Mouse (Mus musculus) heart, adult 9 months (tissue): Measurements from ENCODE around the gene Xcl1.

Source experiments
- DNase-seq, 2 experiments: peaks; one replicate each; pipeline ENCODE4 v3.0.0; 2022; ENCODE audit warnings: low spot score in 2 of 2

The Xcl1 gene

DNA sequence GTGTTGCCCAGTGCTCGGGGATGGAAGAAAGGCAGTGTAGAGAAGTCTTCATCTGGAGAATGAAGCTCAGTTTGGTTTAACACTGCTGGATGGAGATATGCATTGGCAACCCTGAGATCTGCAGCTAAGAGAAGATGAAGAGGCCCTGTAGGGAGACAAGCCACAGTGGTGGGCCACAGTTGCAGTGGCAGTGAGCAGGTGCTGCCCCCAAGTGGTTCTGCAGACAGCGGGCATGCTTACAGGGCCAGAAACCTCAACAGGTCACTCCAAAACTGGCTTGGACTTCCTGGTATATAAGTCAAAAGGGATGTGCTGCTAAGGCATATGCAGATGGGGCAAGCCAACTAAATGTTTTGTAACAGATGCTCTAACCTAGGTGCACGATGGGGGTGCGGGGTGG, 30.3 kb downstream of the Xcl1 start:
- DNase-seq, result peak in 1 of 2 experiments; percentile 42

GRCm38 (mm10) chr1:164900696-164901095, 34.6 kb downstream of the Xcl1 start:
- peak; percentile 29 to 30 for DNase-seq

- DNase-seq, result peak; percentile 53 to 62
These were observed 35.1 kb downstream of the Xcl1 start for GRCm38 (mm10) chr1:164900226-164900625.

DNA sequence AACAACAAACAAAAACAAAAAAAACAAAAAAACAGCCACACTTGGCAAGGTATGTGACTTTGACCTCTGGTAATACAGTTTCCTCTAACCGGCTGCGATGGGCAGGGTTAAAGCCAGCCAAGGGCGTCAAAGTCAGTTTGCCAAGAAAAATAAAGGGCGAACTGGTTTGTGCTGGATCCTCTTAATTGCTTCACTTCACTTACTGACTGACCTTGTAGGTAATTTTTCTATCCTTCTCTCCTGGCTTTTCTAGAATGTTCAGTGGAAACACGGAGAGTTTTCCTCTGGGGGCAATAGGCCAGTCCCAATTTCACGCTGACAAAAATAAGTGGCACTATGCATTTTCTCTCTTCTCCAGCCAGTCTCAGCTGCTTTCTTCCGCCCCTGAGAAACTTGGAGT, 35.8 kb downstream of the Xcl1 start:
- peak; percentile 32 to 52 for DNase-seq

DNA sequence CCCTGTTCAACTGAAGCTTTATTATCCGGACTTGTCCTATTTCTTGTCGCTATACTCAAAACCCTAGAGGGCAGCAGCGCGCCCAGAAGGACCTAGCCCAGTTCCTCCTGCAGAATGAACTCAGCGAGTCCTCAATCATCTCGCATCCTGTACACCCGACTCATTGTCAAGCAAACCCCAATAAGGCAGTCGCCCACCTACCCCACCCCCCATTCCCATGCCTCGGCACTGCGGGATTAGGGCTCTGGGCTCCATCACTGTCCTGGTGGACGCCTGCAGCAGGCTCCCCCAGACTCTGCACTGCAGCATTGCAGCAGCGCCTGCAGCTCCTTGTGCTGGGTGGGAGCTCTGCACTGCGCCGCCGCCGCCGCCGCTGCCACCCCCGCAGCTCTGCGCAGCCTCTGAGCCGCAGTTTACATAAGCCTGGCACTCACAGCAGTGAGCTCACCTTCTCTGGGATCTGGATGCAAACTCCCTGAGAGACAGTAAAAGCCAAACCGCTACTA, 36.4 kb downstream of the Xcl1 start:
- peak; percentile 66 to 82 for DNase-seq

DNA sequence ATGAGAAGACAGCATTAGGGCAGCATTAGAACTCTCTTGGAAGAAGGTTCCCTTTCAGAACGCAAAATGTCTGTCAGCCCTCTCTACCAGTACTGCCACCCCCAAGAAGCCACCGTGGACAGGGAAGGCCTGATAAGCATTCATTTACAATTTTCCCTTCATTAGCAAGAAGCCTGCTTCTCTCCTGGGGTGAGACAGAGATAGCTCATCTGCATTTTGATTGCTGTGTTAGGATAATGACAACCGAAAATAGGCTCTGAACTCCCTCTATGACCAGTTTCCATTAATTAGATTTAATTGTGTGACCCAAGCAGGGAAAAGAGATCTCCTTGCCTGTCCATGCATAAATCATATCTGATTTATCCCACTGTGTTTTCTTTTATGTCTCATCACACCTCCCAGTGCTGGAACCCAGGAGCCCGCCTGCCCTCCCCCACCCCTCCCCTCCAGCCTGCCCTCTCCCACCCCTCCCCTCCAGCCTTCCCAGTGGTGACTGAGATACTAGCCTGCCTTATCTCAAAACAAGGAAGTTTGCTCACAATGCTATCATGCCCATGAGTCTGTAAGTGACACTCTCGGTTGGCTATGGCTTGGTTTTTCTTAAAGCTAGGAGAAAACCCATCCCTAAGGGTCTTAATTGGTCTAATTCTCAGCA, 38.0 kb downstream of the Xcl1 start:
- no peak for DNase-seq

GRCm38 (mm10) chr1:164896211-164897145, 38.8 kb downstream of the Xcl1 start:
- peak; percentile 64 to 66 for DNase-seq

- DNase-seq, result no peak
These were observed 39.5 kb downstream of the Xcl1 start for GRCm38 (mm10) chr1:164895806-164896205.

- DNase-seq, result no peak
These were observed 45.0 kb downstream of the Xcl1 start for GRCm38 (mm10) chr1:164890366-164890765.

DNA sequence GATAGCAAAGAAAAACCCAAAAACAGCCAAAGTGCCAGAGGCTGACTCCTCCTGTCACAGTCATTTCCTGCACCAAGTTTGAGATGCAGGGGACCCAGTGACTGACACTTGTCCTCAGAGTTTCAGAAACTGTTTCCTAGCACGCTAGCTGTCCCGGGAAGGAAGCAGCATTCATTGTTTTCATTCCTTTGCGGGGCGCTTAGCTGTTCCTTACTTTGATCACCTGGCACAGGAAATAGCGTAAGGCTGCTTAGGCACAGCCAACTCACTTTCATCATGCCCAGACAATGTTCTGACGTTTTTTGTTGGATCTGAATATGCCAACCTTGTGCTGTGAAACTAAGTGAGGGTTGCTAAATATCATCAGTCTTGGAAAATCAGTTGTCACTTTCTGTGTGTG, 46.8 kb downstream of the Xcl1 start:
- DNase-seq, result no peak

DNA sequence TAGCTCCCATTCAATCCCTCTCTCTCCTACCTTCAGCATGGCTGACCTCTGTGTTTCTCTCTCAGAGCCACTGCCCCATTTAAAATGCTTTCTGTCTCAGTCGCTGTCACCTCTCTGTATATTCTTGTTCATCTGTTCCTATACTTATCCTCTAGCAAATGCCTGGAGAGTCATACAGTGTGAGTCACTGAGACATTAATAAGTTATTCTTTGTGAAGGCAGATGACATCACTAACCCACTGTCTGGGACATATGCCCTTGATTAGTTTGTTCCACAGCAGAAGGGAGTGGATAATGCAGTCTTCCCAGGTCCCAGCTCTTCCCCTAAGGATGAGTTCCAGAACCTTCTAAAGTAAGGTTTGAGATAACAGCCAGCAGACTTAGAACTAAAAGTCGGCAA, 47.6 kb downstream of the Xcl1 start:
- no peak for DNase-seq

DNA sequence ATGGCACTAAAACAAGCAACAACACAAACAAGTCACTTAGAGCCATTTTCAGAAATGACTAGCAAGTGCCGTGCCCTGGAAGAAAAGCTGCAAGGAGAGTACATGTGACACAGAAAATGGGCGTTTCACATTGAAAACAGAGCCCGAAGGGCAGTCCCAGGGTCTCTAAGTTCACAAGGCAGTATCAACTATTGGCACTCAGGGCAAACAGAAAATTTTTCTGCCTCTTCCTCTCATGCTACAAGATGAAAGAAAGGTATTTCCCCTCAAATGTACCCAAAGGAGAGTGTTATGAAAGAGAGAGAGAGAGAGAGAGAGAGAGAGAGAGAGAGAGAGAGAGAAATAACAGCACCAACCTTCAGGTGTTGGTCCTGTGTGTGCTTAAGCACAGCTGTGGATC, 53.4 kb downstream of the Xcl1 start:
- no peak for DNase-seq
